Comparison of ENCODE assay signal across 24 mouse cellular contexts in genomic region chr10:61195718-61196291, GRCm38 (mm10). TPM values are rescaled to one million over a fixed set of nuclear protein-coding genes. Genes with fewer than 3 reads are reported as not detected.
A peak's percentile ranks its signal among the peaks of the same experiment; 100 is the strongest.
DNase-seq lines count a peak whose midpoint lies in the region; ATAC-seq and TF ChIP-seq lines count a peak whose summit lies in the region.
"Had no signal": no experiment of that assay in that cellular context is flagged by ENCODE, and none has a peak within 500 bp of the region (broad histone marks: within the 10 kb centered on the region; RNA-seq: fewer than 3 reads in every experiment).

No protein-coding gene starts in this region.

- no peaks in the 10 kb centered on the region for H3K27me3 ChIP-seq in heart, postnatal 0 days (ENCODE audit: control insufficient read depth, insufficient read depth, low read length)
- H3K27me3 ChIP-seq in heart, embryonic 12.5 days (replicated peaks): peaks cover 15% of the 10 kb centered on the region
- no peaks in the 10 kb centered on the region for H3K27me3 ChIP-seq in lung, embryonic 15.5 days
- no peaks in the 10 kb centered on the region for H3K27me3 ChIP-seq in stomach, embryonic 16.5 days (ENCODE audit: control insufficient read depth, insufficient read depth, low read length)
- H3K27me3 ChIP-seq: CH12.LX; forebrain, embryonic 13.5 days; heart, embryonic 15.5 days; hindbrain, embryonic 12.5 days had no signal

- H3K9ac ChIP-seq in heart, postnatal 0 days (replicated peaks; ENCODE audit: low read depth, low read length): no peak overlapping the region
- no peak overlapping the region for H3K9ac ChIP-seq in heart, embryonic 12.5 days
- H3K9ac ChIP-seq in lung, embryonic 15.5 days: no peak overlapping the region
- H3K9ac ChIP-seq in stomach, embryonic 16.5 days (ENCODE audit: low read length): no peak overlapping the region
- H3K9ac ChIP-seq: forebrain, embryonic 13.5 days; forebrain, postnatal 0 days; heart, embryonic 15.5 days; hindbrain, embryonic 12.5 days had no signal

- TF ChIP-seq POLR2A in lung, adult 2 months (IDR thresholded peaks at IDR 0.05; ENCODE audit: borderline replicate concordance, extremely low read depth, low read depth, low read length): no peak

- H3K4me1 ChIP-seq in heart, postnatal 0 days (ENCODE audit: control insufficient read depth, insufficient read depth): no peaks in the 10 kb centered on the region
- H3K4me1 ChIP-seq in heart, embryonic 12.5 days (replicated peaks): peaks cover 4% of the 10 kb centered on the region
- H3K4me1 ChIP-seq in lung, embryonic 15.5 days: 0 out of 2 replicates have a peak, but pooled peaks cover 4% of the 10 kb centered on the region
- H3K4me1 ChIP-seq in lung, adult 2 months (ENCODE audit: control insufficient read depth, insufficient read depth, low read length): no peaks in the 10 kb centered on the region
- H3K4me1 ChIP-seq in stomach, embryonic 16.5 days (ENCODE audit: control insufficient read depth, insufficient read depth, low read length): no peaks in the 10 kb centered on the region; the same call in 1 of the 2 replicates
- H3K4me1 ChIP-seq: forebrain, embryonic 13.5 days had no signal

- H3K4me2 ChIP-seq in heart, postnatal 0 days (ENCODE audit: low read depth, low read length): no peak overlapping the region
- H3K4me2 ChIP-seq in heart, embryonic 12.5 days: no peak overlapping the region
- H3K4me2 ChIP-seq in lung, embryonic 15.5 days: no peak overlapping the region
- H3K4me2 ChIP-seq in stomach, embryonic 16.5 days (ENCODE audit: low read depth, low read length): no peak overlapping the region
- H3K4me2 ChIP-seq: forebrain, embryonic 13.5 days; heart, embryonic 15.5 days; hindbrain, embryonic 12.5 days had no signal

- H3K4me3 ChIP-seq in heart, postnatal 0 days (ENCODE audit: low read depth, low read length): no peak overlapping the region
- H3K4me3 ChIP-seq in heart, embryonic 12.5 days: no peak overlapping the region
- no peak overlapping the region for H3K4me3 ChIP-seq in lung, embryonic 15.5 days
- no peak overlapping the region for H3K4me3 ChIP-seq in lung, adult 2 months (replicated peaks; ENCODE audit: extremely low read depth, low read depth, low read length)
- no peak overlapping the region for H3K4me3 ChIP-seq in stomach, embryonic 16.5 days (replicated peaks; ENCODE audit: low read length)
- H3K4me3 ChIP-seq: embryonic facial prominence, embryonic 10.5 days; forebrain, embryonic 13.5 days; heart, embryonic 15.5 days; hindbrain, embryonic 12.5 days had no signal

- WGBS in heart, postnatal 0 days: 73% methylated on average over 5 of the region's 5 CpGs
- 81% methylated on average over 5 of the region's 5 CpGs for WGBS in heart, embryonic 12.5 days
- WGBS in lung, embryonic 15.5 days: 78% methylated on average over 5 of the region's 5 CpGs
- 80% methylated on average over 5 of the region's 5 CpGs for WGBS in lung, adult 2 months
- 76% methylated on average over 5 of the region's 5 CpGs for WGBS in stomach, embryonic 16.5 days

- 0 out of 2 replicates have a peak, but pooled peaks have one; percentile 7 for ATAC-seq in heart, postnatal 0 days (ENCODE audit: insufficient read depth, low read depth)
- no peak for ATAC-seq in heart, embryonic 12.5 days (ENCODE audit: insufficient number of reproducible peaks, low FRiP score)
- ATAC-seq in lung, embryonic 15.5 days (ENCODE audit: borderline replicate concordance, extremely low read depth, low FRiP score, low TSS enrichment): 0 out of 2 replicates have a peak, but pooled peaks have one; percentile 15
- no peak for ATAC-seq in stomach, embryonic 16.5 days (ENCODE audit: insufficient read depth, low FRiP score)
- ATAC-seq: activated CD4-positive, CD25-positive, alpha-beta regulatory T cell, adult 4 months; forebrain, embryonic 13.5 days; forebrain, postnatal 0 days; hindbrain, postnatal 0 days; Patski had no signal

- TF ChIP-seq CTCF in heart, postnatal 0 days (IDR thresholded peaks at IDR 0.05; ENCODE audit: low read depth): no peak
- TF ChIP-seq CTCF in lung, adult 2 months (IDR thresholded peaks at IDR 0.05; ENCODE audit: insufficient read depth, low read length): no peak

- no peak for TF ChIP-seq EP300 in heart, postnatal 0 days (IDR thresholded peaks at IDR 0.05; ENCODE audit: low read depth)

- no peaks in the 10 kb centered on the region for H3K9me3 ChIP-seq in heart, postnatal 0 days (replicated peaks; ENCODE audit: control insufficient read depth, low read length)
- H3K9me3 ChIP-seq in heart, embryonic 12.5 days (replicated peaks): no peaks in the 10 kb centered on the region
- H3K9me3 ChIP-seq in lung, embryonic 15.5 days: no peaks in the 10 kb centered on the region
- H3K9me3 ChIP-seq in stomach, embryonic 16.5 days (replicated peaks; ENCODE audit: control insufficient read depth, low read length): no peaks in the 10 kb centered on the region
- H3K9me3 ChIP-seq: embryonic facial prominence, embryonic 10.5 days; forebrain, embryonic 13.5 days; heart, embryonic 15.5 days; hindbrain, embryonic 12.5 days had no signal

- no peaks in the 10 kb centered on the region for H3K36me3 ChIP-seq in heart, postnatal 0 days (replicated peaks; ENCODE audit: control insufficient read depth, insufficient read depth, low read length)
- H3K36me3 ChIP-seq in heart, embryonic 12.5 days: no peaks in the 10 kb centered on the region
- no peaks in the 10 kb centered on the region for H3K36me3 ChIP-seq in lung, embryonic 15.5 days
- no peaks in the 10 kb centered on the region for H3K36me3 ChIP-seq in stomach, embryonic 16.5 days (ENCODE audit: control insufficient read depth, insufficient read depth, low read length)
- H3K36me3 ChIP-seq: embryonic facial prominence, embryonic 10.5 days; heart, embryonic 15.5 days; hindbrain, embryonic 12.5 days had no signal

- no peak for DNase-seq in heart, postnatal 0 days (ENCODE audit: low spot score)
- DNase-seq in lung, adult 2 months: no peak
- peak; percentile 57 for DNase-seq in adipocyte (ENCODE audit: low spot score)
- no peak for DNase-seq in thymus, postnatal 10 days (ENCODE audit: low spot score in 2 of 2)
- DNase-seq: adrenal gland, adult 8-10 months; adrenal gland, postnatal 36 days; cerebellum, adult 2 months; cerebellum, postnatal 10 days; forebrain, postnatal 0 days; gastrocnemius, postnatal 25 days; heart, postnatal 4 days had no signal

- no peak overlapping the region for H3K27ac ChIP-seq in heart, postnatal 0 days (ENCODE audit: low read depth)
- H3K27ac ChIP-seq in heart, embryonic 12.5 days (ENCODE audit: poor library complexity, severe bottlenecking): no peak overlapping the region
- H3K27ac ChIP-seq in lung, embryonic 15.5 days: no peak overlapping the region
- H3K27ac ChIP-seq in stomach, embryonic 16.5 days (ENCODE audit: low read length): peak overlapping the region; percentile 14; the same call in 1 of the 2 replicates
- H3K27ac ChIP-seq: embryonic facial prominence, embryonic 10.5 days; forebrain, embryonic 13.5 days; heart, embryonic 15.5 days; hindbrain, embryonic 12.5 days; hindbrain, postnatal 0 days had no signal

RNA-seq across cellular contexts. Expression of gene Tbata, which starts 24.1 kb away (rescaled TPM):
- total RNA-seq in heart, postnatal 0 days (2014; rRNA removed; ENCODE audit: low replicate concordance): not detected in 2 replicates
- 0.16 and 0.36 TPM in 2 replicates for polyA plus RNA-seq in heart, postnatal 0 days (2015; fragmentation: Nextera tagmentation; extraction: Ambion mirVana)
- not detected in 2 replicates for polyA plus RNA-seq in heart, embryonic 12.5 days (2016; fragmentation: Nextera tagmentation; extraction: Ambion mirVana)
- polyA plus RNA-seq in lung, embryonic 15.5 days (2015; fragmentation: Nextera tagmentation; extraction: Ambion mirVana): 5.7 and 17.0 TPM in 2 replicates
- 3.8 and 4.1 TPM in 2 replicates for polyA plus RNA-seq in lung, adult 2 months (2012; rRNA removed)
- polyA plus RNA-seq in stomach, embryonic 16.5 days (2015; fragmentation: Nextera tagmentation; extraction: Ambion mirVana): not detected in 2 replicates
- total RNA-seq: adrenal gland, adult 8-10 months; adrenal gland, postnatal 36 days; gastrocnemius, adult 18-20 months; gastrocnemius, postnatal 25 days; granulocyte monocyte progenitor cell, adult 5-6 weeks; heart, postnatal 4 days had no signal
- polyA plus RNA-seq: activated CD4-positive, CD25-positive, alpha-beta regulatory T cell, adult 4 months; Patski had no signal

RNA-seq across cellular contexts. Expression of gene Sgpl1, which starts 48.3 kb away (rescaled TPM):
- total RNA-seq in heart, postnatal 0 days (2014; rRNA removed; ENCODE audit: low replicate concordance): 23.9 and 36.3 TPM in 2 replicates
- 14.8 and 16.7 TPM in 2 replicates for polyA plus RNA-seq in heart, postnatal 0 days (2015; fragmentation: Nextera tagmentation; extraction: Ambion mirVana)
- polyA plus RNA-seq in heart, embryonic 12.5 days (2016; fragmentation: Nextera tagmentation; extraction: Ambion mirVana): 37.0 and 39.1 TPM in 2 replicates
- polyA plus RNA-seq in lung, embryonic 15.5 days (2015; fragmentation: Nextera tagmentation; extraction: Ambion mirVana): 59.6 and 62.7 TPM in 2 replicates
- 19.0 and 29.2 TPM in 2 replicates for polyA plus RNA-seq in lung, adult 2 months (2012; rRNA removed)
- polyA plus RNA-seq in stomach, embryonic 16.5 days (2015; fragmentation: Nextera tagmentation; extraction: Ambion mirVana): 52.8 and 52.9 TPM in 2 replicates

Comparison
In these comparisons a context has a peak if more than half of its experiments do, and no peak if none do; other contexts are left out.
1. ATAC-seq: peak in heart, postnatal 0 days (single experiment) and lung, embryonic 15.5 days (single experiment); none in heart, embryonic 12.5 days (single experiment) and stomach, embryonic 16.5 days (single experiment).